Mouse (Mus musculus) CH12.LX (cell line): ENCODE measurements around the gene Krtap11-1.

Source experiments
- CHD1 ChIP-seq: IDR thresholded peaks from 2 replicates; pipeline ENCODE4 v1.6.1; 2012; ENCODE audit warnings: low read depth, low read length, improper control_type of control experiment, inconsistent platforms
- CHD2 ChIP-seq: IDR thresholded peaks from 2 replicates; pipeline ENCODE4 v1.6.1; 2011; ENCODE audit warnings: low read length, improper control_type of control experiment
- CTCF ChIP-seq, 2 experiments: IDR thresholded peaks in 1 of 2; conservative IDR thresholded peaks in 1 of 2; 2 replicates each; pipeline ENCODE4 v1.5.1; 2011 to 2012; ENCODE audit warnings: low read depth in 2 of 2, low read length in 2 of 2, improper control_type of control experiment in 1 of 2, inconsistent platforms in 1 of 2, mild to moderate bottlenecking in 1 of 2, moderate library complexity in 1 of 2
- E2F4 ChIP-seq: IDR thresholded peaks from 2 replicates; pipeline ENCODE4 v1.6.1; 2011; ENCODE audit warnings: low read depth, low read length, improper control_type of control experiment; ENCODE audit not compliant: insufficient replicate concordance
- EP300 ChIP-seq: IDR thresholded peaks from 2 replicates; pipeline ENCODE4 v1.6.1; 2011; ENCODE audit warnings: low read length, improper control_type of control experiment
- JUN ChIP-seq: IDR thresholded peaks from 2 replicates; pipeline ENCODE4 v1.6.1; 2011; ENCODE audit warnings: low read depth, mild to moderate bottlenecking, low read length, improper control_type of control experiment, moderate library complexity; ENCODE audit not compliant: insufficient read depth
- MAX ChIP-seq: IDR thresholded peaks from 2 replicates; pipeline ENCODE4 v1.6.1; 2011; ENCODE audit warnings: low read length, improper control_type of control experiment
- MEF2A ChIP-seq: IDR thresholded peaks from 2 replicates; pipeline ENCODE4 v1.6.1; 2014; ENCODE audit warnings: low read depth, mild to moderate bottlenecking, inconsistent platforms, low read length, improper control_type of control experiment, borderline replicate concordance
- MYC ChIP-seq: IDR thresholded peaks from 2 replicates; pipeline ENCODE4 v1.6.1; 2011; ENCODE audit warnings: low read depth, mild to moderate bottlenecking, improper control_type of control experiment, low read length
- PAX5 ChIP-seq: IDR thresholded peaks from 2 replicates; pipeline ENCODE4 v1.6.1; 2012; ENCODE audit warnings: low read length, inconsistent platforms, mixed read lengths
- POLR2A ChIP-seq: IDR thresholded peaks from 2 replicates; pipeline ENCODE4 v1.6.1; 2011; ENCODE audit warnings: low read depth, mild to moderate bottlenecking, improper control_type of control experiment, low read length
- RCOR1 ChIP-seq: conservative IDR thresholded peaks from 2 replicates; pipeline ENCODE4 v1.6.1; 2012; ENCODE audit warnings: low read depth, mild to moderate bottlenecking, inconsistent platforms, low read length, improper control_type of control experiment
- SIN3A ChIP-seq: IDR thresholded peaks from 2 replicates; pipeline ENCODE4 v1.6.1; 2012; ENCODE audit warnings: low read length, improper control_type of control experiment, inconsistent platforms

GRCm38 (mm10) chr16:89538031-89538484 lies 32.9 kb downstream of the Krtap11-1 start:
- no peak for TF ChIP-seq CTCF (conservative IDR thresholded peaks at IDR 0.05 in 1 of 2, IDR thresholded peaks at IDR 0.05 in 1 of 2; ENCODE audit: low read depth in 2 of 2, low read length in 2 of 2)
- TF ChIP-seq CHD2: no peak
- no peak for TF ChIP-seq PAX5
- TF ChIP-seq POLR2A: no peak
- TF ChIP-seq EP300: no peak
- no peak for TF ChIP-seq E2F4
- TF ChIP-seq JUN: no peak
- no peak for TF ChIP-seq MAX
- TF ChIP-seq SIN3A: no peak
- no peak for TF ChIP-seq CHD1
- no peak for TF ChIP-seq RCOR1
- no peak for TF ChIP-seq MEF2A
- no peak for TF ChIP-seq MYC
